Mouse (Mus musculus): Measurements from ENCODE around the gene Olfr747.
"Not testable (repeated sequence)": the region's sequence is repeated elsewhere in the genome, so short reads cannot be mapped to it uniquely, and the experiment has no call there.

Gene Olfr747

DNA sequence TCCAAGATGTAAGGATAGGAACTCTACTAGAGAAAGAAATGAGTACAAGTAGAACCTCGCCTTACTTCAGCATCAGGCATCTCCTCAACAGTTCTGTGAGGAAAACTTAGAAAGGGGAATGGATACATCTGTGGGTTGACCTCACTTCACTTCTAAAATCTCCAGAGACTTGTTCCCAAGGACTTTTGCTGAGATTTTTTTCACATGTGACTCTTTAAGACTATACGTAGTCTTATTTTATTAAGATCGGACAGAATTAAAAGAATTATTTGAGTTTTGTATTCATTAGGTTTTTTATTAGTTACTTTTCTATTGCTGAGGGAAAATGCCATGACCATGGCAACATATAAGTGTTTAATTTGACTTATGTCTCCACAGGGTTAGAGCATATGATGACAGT, at the start of gene Olfr747:
Gene Olfr747, minus strand, starts transcription at position 101 of the 400 bp plus-strand sequence.
- no peak for DNase-seq

GRCm38 (mm10) chr14:50741584-50741983, 48.6 kb upstream of the Olfr747 start:
- no peak for DNase-seq

DNA sequence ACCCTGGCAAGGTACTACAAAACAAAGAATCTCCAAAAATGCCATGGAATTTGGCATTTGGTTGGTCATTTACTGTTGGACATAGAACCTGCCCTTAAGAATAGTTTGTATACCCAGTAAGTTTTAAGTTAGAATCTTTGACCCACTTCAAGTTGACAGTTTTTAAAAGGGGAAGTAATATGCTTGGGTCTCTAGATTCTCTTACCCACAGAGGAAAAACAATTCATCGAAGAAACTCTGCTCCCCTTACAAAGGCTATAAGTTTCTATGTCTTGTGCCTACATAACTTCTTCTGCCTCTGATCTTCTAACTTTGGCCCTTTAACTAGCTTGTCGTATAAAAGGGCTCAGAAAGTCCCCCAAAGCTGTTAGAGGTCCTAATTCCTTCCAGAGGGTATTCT, 47.3 kb upstream of the Olfr747 start:
- no peak for DNase-seq

DNA sequence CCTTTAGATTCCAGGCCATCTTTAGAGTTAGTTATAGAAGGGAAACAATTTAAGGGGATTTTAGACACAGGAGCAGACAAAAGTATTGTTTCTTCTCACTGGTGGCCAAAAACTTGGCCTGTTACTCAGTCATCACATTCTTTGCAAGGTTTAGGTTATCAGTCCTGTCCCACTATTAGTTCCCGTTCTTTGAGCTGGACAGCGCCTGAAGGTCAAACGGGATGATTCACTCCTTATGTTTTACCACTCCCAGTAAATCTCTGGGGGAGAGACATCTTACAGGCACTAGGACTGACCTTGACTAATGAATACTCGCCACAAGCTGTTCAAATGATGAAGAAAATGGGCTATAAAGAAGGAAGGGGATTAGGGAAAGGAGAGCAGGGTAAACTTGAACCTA, 29.4 kb upstream of the Olfr747 start:
- DNase-seq = not testable (repeated sequence)

DNA sequence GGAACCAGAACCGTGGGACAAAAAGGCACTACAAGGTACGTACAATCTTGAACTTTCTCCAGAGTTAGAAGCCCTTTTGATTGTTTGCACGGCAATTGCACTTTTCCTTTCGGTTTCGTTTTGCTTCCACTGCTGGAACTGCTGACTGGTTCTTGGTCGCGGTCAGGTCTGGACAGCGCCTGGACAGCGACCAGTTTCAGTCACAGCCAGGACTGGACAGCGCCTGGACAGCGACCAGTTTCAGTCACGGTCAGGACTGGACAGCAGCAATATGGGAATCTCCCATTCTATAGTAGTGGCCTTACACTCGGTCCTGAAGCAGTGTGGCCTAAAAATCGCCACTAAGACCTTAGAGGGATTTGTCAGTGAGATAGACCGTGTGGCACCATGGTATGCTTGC, 26.9 kb upstream of the Olfr747 start:
- not testable (repeated sequence) for DNase-seq

- no peak for DNase-seq
Observed at GRCm38 (mm10) chr14:50707073-50707472, 14.1 kb upstream of the Olfr747 start, which contains the start of gene Olfr748. Gene Olfr748 (plus strand): TSS chr14:50707373.

GRCm38 (mm10) chr14:50646783-50647182, 46.2 kb downstream of the Olfr747 start, which contains the start of gene Olfr746:
Gene Olfr746 (plus strand): TSS chr14:50647083.
- no peak for DNase-seq

DNA sequence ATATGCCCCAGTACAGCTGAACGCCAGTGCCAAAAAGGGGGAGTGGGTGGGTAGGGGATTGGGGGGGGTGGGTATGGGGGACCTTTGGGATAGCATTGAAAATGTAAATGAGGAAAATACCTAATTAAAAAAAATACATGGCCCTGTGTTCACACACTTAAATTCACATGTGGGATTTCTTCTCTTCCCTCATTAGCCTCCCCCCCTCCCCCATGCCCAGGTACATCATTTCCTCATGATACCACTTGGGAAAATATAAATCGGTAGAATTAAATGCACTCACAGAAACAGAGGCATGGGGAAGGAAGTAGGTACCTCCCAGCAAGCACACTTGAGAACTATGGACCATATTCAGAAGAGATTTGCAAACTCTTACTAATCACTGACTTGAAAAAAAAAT, 53.9 kb downstream of the Olfr747 start, which contains the start of gene Olfr745:
Gene Olfr745, plus strand, starts transcription at position 301 of the 400 bp plus-strand sequence.
- no peak for DNase-seq

Data from kidney, adult 8-10 months (tissue).